Mouse (Mus musculus) liver, embryonic 14.5 days (tissue): ENCODE data around the gene Unc45a.
A peak's percentile ranks its signal among the peaks of the same experiment; 100 is the strongest.

Source experiments
- CTCF ChIP-seq: IDR thresholded peaks from 2 replicates; pipeline ENCODE4 v1.5.1; 2016; ENCODE audit warnings: antibody characterized with exemption, low read depth, control low read depth
- EP300 ChIP-seq: IDR thresholded peaks from 2 replicates; pipeline ENCODE4 v1.6.1; 2016; ENCODE audit warnings: antibody characterized with exemption, low read depth

DNA sequence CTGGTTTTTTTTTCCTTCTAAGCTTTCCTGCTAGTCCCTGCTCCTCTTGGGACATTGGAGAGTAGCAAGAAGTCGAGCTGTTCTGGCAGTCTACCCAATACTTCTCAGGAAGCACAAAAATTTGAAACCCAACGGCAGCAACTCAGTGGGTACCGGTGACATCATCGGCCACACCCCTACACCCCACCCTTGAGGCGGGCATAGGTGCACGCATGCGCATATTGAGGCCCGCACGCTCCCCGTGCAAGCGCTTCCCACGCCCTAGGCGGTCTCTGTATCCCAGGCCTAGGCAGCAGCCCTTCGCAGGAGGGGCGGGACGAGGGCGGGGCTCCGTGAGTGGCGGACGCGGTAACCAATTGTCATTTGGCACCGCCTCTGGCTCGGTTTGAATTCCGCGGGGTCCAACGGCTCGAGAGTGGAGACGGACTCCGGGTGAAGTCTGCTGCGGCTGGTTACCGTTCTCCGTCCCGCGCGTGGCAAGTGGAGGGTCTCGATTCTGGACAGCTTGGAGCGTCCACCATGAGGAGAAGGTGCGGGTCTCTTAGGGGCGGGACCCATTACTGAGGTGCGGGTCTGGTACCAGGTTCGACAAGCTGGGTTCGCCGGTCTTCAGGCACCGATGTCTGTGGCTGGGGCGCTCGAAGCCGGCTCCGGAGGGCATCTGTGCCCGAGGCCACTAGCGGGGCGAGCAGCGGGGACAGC, 46.6 kb downstream of the Unc45a start, which contains the start of gene Prc1:
- TF ChIP-seq CTCF (no peak), EP300 (0 out of 2 replicates have a peak, but pooled peaks have one; percentile 14)
